Mouse (Mus musculus): ENCODE results near the gene Mrpl9.

DNA sequence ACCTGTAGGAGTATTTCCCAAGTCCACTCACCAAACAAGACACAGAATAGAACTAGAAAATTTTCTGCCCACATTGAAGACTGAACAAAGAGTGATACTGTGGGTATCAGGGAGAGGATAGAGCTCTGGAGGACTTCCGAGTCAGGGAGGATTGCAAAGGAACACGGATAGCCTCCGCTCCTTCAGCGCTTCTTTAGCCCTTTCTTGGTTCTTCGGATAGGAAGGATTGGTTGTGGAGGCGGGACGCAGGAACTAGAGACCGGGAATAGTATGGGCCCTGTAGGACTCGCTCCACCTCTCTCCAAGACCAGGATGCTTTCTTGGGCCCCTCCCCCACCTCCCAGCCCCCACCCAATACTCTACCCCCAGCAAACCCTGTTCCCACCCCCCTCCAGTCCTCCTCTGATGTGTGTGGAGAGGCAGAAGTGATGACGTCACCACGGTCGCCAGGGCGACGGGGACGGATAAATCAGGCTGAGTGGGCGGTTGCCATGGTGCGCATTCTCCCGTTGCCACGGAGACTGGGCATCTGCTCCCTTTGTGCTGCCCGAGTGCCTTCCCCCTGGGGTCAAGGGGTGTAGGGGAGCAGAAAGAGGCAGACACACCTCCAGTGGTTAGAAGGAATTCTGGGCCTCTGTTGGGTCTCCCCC, 40.8 kb downstream of the Mrpl9 start:
- no peak for TF ChIP-seq CTCF (IDR thresholded peaks at IDR 0.05; ENCODE audit: low read depth, low read length)
- no peak for TF ChIP-seq POLR2A (IDR thresholded peaks at IDR 0.05; ENCODE audit: borderline replicate concordance, low read depth, low read length)

Data from bone marrow macrophage, adult 2 months (primary cell).